Mouse (Mus musculus) splenic B cell, adult 2 months (primary cell): ENCODE data around the gene Krtap4-1.
"Not testable (repeated sequence)": the region's sequence is repeated elsewhere in the genome, so short reads cannot be mapped to it uniquely, and the experiment has no call there.

Experiments used
- DNase-seq: peaks from one replicate; pipeline ENCODE4 v3.0.0-alpha.2; 2011; ENCODE audit warnings: low read depth, low spot score
- H3K27me3 ChIP-seq: 2 replicates; pipeline ENCODE4 v1.6.1; 2012; ENCODE audit warnings: mild to moderate bottlenecking, low read length, moderate library complexity, mixed read lengths; ENCODE audit not compliant: control insufficient read depth, poor library complexity, insufficient read depth, severe bottlenecking
- H3K36me3 ChIP-seq: 2 replicates; pipeline ENCODE4 v1.6.1; 2012; ENCODE audit warnings: mild to moderate bottlenecking, low read length, moderate library complexity, mixed read lengths; ENCODE audit not compliant: control insufficient read depth, poor library complexity, insufficient read depth, severe bottlenecking

Krtap4-1 gene

DNA sequence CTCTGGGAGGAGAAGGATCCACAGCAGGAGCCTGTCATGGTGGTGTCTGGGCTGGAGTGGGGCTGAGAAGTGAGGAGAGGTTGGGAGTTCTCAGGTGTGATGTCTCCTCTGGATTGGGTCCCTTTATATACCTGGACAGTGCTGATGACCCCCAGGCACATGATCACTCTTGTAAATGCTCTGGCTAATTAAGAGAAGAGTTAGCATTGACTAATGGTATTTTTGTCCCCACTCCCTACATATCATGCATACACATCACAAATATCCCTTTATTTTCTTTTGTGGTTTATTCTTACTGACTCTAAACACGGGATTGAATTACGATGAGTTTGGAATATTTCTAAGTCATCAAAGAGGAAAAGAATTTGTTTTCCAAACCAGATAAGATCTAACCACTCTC, 7.7 kb downstream of the Krtap4-1 start, which contains the start of gene Gm11562:
Gm11562 (minus strand) TSS at position 101 of the 400 bp plus-strand sequence.
- no peaks in the 10 kb centered on the region for H3K36me3 ChIP-seq
- no peaks in the 10 kb centered on the region; the same call in 1 of the 2 replicates for H3K27me3 ChIP-seq
- DNase-seq: no peak

DNA sequence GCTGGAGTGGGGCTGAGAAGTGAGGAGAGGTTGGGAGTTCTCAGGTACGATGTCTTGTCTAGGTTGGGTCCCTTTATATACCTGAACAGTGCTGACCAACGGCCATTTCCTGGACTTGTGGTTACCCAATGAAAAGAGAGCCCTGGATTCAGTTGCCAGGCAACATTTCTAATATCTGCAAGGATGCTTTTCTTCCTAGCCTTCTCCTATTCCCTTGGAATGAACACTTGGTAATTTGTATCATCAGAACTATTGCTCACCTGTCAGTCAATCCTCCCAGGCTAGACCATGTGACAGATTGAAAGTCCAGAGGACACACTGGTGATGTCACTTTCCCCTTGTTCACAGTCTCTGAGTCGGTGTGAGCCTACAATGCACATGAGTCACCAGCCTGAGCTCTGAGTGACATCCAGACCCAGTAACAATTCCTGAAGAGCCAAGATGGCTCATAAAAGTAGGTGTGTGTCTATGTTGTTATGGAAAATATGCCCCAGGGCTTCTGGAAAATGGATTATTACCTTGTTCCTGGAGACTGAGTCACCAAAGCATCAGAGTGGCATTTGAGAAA, 13.2 kb downstream of the Krtap4-1 start, which contains the start of gene Krtap2-4:
Krtap2-4 (minus strand) TSS at position 51 of the 568 bp plus-strand sequence.
- DNase-seq: no peak
- H3K27me3 ChIP-seq: no peaks in the 10 kb centered on the region
- H3K36me3 ChIP-seq: no peaks in the 10 kb centered on the region

- not testable (repeated sequence) for DNase-seq, H3K27me3 ChIP-seq, H3K36me3 ChIP-seq
Observed at GRCm38 (mm10) chr11:99610089-99610488, 17.9 kb downstream of the Krtap4-1 start, which contains the start of gene Gm11937. Gene Gm11937 (minus strand): TSS chr11:99610189.

DNA sequence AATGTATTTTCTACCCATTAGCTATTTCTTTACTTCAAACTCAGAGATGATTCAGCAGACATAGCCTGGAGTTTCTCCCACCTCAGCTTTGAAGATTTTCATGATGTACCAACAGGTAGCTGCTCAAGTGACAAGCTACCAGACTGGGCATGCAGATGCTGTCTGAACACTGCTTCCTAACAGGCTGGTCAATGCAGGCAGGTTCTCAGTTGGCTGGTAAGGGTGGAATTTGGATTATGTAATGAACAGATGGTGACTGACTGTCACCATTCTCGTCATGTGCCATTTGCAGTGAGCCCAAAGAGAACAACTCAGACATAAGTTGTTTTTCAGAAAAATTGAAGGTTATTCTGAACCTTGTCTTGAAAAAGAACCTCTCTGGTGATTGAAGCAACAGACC, 18.9 kb downstream of the Krtap4-1 start:
- Histone ChIP-seq H3K36me3 (no peaks in the 10 kb centered on the region), H3K27me3 (no peaks in the 10 kb centered on the region)
- no peak for DNase-seq

- not testable (repeated sequence) for H3K27me3 ChIP-seq, DNase-seq, H3K36me3 ChIP-seq
Observed at GRCm38 (mm10) chr11:99603208-99603607, 24.8 kb downstream of the Krtap4-1 start, which contains the start of gene Gm11938. Gene Gm11938 (minus strand): TSS chr11:99603308.

GRCm38 (mm10) chr11:99597742-99598141, 30.3 kb downstream of the Krtap4-1 start, which contains the start of gene Krtap9-3:
Gene Krtap9-3 (minus strand): TSS chr11:99598105.
- DNase-seq, H3K36me3 ChIP-seq, H3K27me3 ChIP-seq: not testable (repeated sequence)

GRCm38 (mm10) chr11:99590981-99591380, 37.1 kb downstream of the Krtap4-1 start, which contains the start of gene Krtap1-3:
Gene Krtap1-3 (minus strand): TSS chr11:99591339.
- no peak for DNase-seq
- Histone ChIP-seq H3K36me3 (no peaks in the 10 kb centered on the region), H3K27me3 (no peaks in the 10 kb centered on the region)

DNA sequence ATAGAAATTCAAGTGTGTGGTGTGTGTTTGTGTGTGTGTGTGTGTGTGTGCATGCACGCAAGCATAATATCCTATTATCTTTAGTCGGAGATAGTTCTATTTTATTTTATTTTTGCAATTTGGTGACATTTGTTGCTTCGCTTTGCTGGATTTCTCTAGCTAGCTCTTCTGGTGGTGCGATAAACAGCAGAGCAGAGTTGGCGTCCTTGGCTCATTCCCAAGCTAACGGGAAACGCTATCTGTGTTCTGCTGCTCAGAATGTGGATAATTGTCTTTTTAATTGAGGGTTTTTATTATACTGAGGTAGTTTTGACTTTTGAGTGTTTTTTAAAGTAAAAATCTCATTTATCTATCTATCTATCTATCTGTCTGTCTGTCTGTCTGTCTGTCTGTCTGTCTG, 42.9 kb downstream of the Krtap4-1 start:
- H3K36me3 ChIP-seq: no peaks in the 10 kb centered on the region

GRCm38 (mm10) chr11:99583245-99583704, 44.8 kb downstream of the Krtap4-1 start, which contains the start of gene Krtap1-4:
Gene Krtap1-4 (minus strand): TSS chr11:99583654.
- no peak for DNase-seq
- no peaks in the 10 kb centered on the region for H3K36me3 ChIP-seq
- H3K27me3 ChIP-seq: no peaks in the 10 kb centered on the region

More for the DNA sequence above, 42.9 kb downstream of the Krtap4-1 start:
- DNase-seq: no peak
- H3K27me3 ChIP-seq: no peaks in the 10 kb centered on the region

DNA sequence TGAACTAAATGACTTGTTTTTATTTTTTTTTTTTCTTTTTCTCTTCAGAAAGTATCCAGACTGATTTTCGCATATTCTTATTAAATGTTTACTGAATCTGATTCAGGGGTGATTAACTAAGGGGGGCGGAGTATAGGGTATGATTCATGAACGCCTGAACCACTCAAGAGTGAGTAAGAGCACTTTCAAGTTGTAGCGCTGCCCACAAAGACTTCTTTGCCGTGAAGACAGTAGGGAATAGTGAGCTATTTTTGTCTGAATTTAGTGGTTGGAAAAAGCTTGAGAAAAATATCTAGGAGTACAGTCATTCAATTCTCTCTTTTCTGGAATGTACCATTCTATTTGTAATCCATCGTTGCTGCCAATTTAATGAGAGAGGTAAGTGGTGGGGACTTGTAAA, 46.5 kb downstream of the Krtap4-1 start:
- Histone ChIP-seq H3K27me3 (no peaks in the 10 kb centered on the region), H3K36me3 (no peaks in the 10 kb centered on the region)
- DNase-seq: no peak

DNA sequence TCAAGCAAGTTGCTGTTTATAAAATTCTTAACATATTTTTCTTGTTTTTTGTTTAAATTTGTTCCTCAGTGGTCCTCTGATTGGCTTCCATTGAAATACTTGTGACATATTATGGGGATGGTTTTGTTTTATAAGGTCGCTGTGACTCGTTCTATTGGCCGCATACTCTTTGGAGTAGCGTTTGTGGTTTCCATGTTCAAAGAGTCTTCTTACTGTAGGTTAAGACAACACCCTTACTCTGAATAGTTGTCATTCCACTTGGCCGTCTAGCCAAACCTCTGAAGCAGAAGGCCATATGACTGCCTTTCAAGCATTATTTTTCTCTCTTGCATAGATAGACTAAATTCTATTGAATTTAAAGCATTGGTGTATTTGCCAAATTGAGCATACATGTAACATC, 47.0 kb downstream of the Krtap4-1 start:
- Histone ChIP-seq H3K36me3 (no peaks in the 10 kb centered on the region), H3K27me3 (no peaks in the 10 kb centered on the region)
- no peak for DNase-seq

GRCm38 (mm10) chr11:99580636-99581035, 47.4 kb downstream of the Krtap4-1 start, which contains the start of gene Krtap1-5:
Gene Krtap1-5 (minus strand): TSS chr11:99581016.
- DNase-seq: no peak
- Histone ChIP-seq H3K27me3 (no peaks in the 10 kb centered on the region), H3K36me3 (no peaks in the 10 kb centered on the region)
